Mouse (Mus musculus) heart, postnatal 36 days (tissue): ENCODE data around the gene Cd209d. TPM values are rescaled to one million over a fixed set of nuclear protein-coding genes. Genes with fewer than 3 reads are reported as not detected.
"Not testable (repeated sequence)": the region's sequence is repeated elsewhere in the genome, so short reads cannot be mapped to it uniquely, and the experiment has no call there.

Experiments used
- DNase-seq, 2 experiments: peaks; one replicate each; pipeline ENCODE4 v3.0.0; 2021 to 2022
- intact Hi-C: fragments of 180-260 bp; cut with DNase I; formaldehyde crosslinking; loops from one replicate; pipeline ENCODE4 v1.15.1; 2025
- total RNA-seq, 2 experiments: library from RNA; stranded (reverse); gene quantifications; 2 replicates each; pipeline ENCODE4 v1.2.3; 2021

Gene Cd209d
- not detected for total RNA-seq

DNA sequence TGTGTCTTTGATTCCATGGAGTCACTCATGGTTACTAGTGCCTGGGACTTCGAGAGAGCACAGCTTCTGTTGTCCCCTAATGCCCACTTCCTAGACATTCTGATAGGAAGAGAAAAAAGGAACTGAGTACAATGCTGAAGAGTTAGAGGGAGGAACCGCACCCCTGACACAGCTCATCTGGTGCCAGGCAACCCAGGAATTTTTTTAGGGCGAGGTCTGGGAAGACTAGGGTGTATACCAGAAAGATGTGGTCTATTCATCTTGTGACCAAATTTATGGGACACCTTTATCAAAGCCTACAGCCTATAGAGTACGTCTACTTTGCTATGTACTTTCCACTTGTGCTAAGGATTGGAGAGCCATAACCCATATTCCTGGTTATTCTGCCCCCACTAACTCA lies at the start of gene Cd209d:
Gene Cd209d, minus strand, starts transcription at position 101 of the 400 bp plus-strand sequence.
- DNase-seq: no peak
- intact Hi-C loops: no loop called here

DNA sequence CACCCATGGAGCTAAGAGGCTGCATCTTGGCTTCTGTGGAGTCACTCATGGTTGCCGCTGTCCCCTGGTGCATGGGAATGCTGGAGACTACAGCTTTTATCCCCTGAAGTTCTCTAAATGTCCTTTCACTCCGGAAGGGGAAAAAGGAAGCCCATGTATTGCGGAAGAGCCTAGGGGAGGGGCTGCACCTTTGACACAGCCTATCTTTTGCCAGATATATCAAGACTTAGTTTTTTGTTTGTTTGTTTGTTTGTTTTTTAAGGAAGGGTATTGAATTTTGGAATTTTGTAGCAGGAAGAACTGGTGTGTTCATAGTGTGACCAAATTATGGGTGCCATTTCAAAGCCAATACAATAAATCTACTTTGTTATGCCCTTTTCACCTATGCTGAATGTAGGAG lies 48.4 kb upstream of the Cd209d start, which contains the start of gene Cd209b:
Gene Cd209b, minus strand, starts transcription at position 101 of the 400 bp plus-strand sequence.
- no peak for DNase-seq
- intact Hi-C loops: no loop called here

GRCm38 (mm10) chr8:3876121-3876520 lies 2.2 kb downstream of the Cd209d start:
- intact Hi-C loops: no loop called here
- no peak for DNase-seq

DNA sequence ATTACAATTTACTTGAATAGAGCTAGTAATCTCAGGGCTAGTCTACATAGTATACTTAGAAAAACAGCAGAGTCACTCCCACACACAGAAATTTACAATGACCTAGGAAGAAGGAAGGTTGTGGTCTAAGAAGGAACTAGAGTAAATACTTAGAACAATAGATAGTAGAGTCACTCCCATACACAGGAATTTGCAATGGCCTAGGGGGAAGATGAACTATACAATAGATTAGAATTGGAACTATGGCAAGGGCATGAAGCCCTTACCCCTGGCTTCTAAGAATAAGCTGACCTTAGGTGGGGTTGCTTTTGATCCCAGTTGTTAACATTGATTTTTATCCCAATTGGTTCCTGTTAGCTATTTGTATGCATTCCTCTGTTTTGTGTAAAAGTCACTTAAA lies 15.6 kb downstream of the Cd209d start:
- intact Hi-C loops, DNase-seq: not testable (repeated sequence)

DNA sequence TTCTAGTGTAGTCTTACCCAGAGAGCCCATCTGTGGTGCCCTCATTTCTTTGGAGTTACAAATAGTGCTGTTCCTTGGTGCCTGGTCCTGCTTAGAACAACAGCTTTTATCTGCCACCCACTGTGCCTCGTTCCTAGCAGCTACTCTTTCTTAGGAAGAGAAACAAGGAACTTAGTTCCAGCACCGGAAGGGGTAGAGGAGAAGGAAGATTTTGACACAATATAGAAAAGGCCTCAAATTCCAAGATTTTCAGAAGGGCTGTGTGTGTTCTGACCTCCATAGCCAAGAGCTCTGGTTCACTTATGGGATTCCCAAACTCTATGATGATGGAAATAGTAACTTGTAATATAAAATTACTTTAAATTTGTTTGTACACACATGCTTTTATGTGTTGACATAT lies 24.1 kb downstream of the Cd209d start, which contains the start of gene Cd209e:
Gene Cd209e, minus strand, starts transcription at position 101 of the 400 bp plus-strand sequence.
- intact Hi-C loops: no loop called here
- no peak for DNase-seq

Other genes with a start within 250 kb of the Cd209d start
- 1 to 10 TPM; 4.4 to 6.4 TPM for gene Stxbp2, start 247.6 kb downstream of the Cd209d start, total RNA-seq
- 1 to 10 TPM in 1 of 2 experiments, under 1 TPM in 1; 0.84 to 1.6 TPM for gene Retn, start 222.8 kb downstream of the Cd209d start, total RNA-seq
- gene Mcemp1, start 212.8 kb downstream of the Cd209d start, total RNA-seq: under 1 TPM; 0.39 to 0.46 TPM
- gene Fcor, start 206.2 kb downstream of the Cd209d start, total RNA-seq: 1 to 10 TPM in 1 of 2 experiments, not detected in 1; 2.5 TPM
- gene Trappc5, start 202.3 kb downstream of the Cd209d start, total RNA-seq: 10 to 100 TPM; 17.2 to 21.0 TPM
- under 1 TPM; 0.33 to 0.72 TPM for gene Fcer2a, start 184.4 kb downstream of the Cd209d start, total RNA-seq
- gene Clec4g, start 157.9 kb downstream of the Cd209d start, total RNA-seq: under 1 TPM; 0.64 to 0.84 TPM
- gene Cd209a, start 129.6 kb downstream of the Cd209d start, total RNA-seq: under 1 TPM in 1 of 2 experiments, not detected in 1; 0.53 TPM
- not detected for gene Cd209e, start 24.2 kb downstream of the Cd209d start, total RNA-seq
- under 1 TPM; 0.24 to 0.50 TPM for gene Cd209b, start 48.3 kb upstream of the Cd209d start, total RNA-seq
- under 1 TPM in 1 of 2 experiments, not detected in 1; 0.41 TPM for gene Cd209c, start 76.2 kb upstream of the Cd209d start, total RNA-seq
- under 1 TPM in 1 of 2 experiments, not detected in 1; 0.50 TPM for gene Cd209f, start 227.3 kb upstream of the Cd209d start, total RNA-seq